Mouse (Mus musculus): ENCODE data around the gene Rock2. TPM values are rescaled to one million over a fixed set of nuclear protein-coding genes. Genes with fewer than 3 reads are reported as not detected.

Rock2 gene
- polyA plus RNA-seq (2017; shearing (Covaris generic)), result 46.1 TPM

DNA sequence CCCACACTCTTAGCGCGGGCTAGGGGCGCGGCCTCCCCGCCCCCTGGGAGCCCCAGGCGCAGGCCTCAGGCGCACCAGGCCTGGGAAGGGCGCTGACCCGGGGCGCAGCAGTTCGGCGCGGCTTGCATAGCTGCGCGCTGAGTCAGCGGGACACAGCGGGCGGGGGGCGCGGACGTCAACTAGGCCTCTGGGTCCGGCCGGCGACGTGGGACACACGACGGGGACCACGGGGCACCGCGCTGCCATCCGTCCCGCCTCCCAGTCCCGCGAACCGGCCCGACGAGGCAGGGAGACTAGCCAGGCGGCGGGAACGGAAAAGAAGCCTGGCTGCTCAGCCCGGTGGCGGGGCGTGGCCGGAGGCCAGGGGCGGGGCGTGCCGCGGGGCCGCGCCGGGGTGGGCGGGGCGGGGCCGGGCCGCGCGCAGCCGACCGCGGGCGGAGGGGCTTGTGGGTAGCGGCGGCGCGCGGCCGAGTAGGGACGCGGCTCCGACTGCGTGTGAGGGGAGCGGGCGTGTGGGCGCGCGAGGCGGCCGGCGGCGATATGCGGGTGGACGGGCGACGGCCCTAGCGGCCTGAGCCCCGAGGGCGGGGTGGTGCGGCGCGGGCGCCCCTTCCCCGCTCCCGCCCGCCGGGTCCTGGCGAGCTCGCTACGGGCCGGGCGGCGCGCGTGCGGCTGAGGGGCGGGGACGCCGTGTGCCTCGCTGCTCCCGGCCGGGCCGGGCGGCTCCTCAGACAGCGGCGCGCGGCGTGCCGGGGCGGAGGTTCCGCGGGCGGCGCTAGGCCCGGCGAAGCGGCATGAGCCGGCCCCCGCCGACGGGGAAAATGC is at the start of gene Rock2:
TSS of gene Rock2 (plus strand) at position 500 of the 825 bp plus-strand sequence.

DNA sequence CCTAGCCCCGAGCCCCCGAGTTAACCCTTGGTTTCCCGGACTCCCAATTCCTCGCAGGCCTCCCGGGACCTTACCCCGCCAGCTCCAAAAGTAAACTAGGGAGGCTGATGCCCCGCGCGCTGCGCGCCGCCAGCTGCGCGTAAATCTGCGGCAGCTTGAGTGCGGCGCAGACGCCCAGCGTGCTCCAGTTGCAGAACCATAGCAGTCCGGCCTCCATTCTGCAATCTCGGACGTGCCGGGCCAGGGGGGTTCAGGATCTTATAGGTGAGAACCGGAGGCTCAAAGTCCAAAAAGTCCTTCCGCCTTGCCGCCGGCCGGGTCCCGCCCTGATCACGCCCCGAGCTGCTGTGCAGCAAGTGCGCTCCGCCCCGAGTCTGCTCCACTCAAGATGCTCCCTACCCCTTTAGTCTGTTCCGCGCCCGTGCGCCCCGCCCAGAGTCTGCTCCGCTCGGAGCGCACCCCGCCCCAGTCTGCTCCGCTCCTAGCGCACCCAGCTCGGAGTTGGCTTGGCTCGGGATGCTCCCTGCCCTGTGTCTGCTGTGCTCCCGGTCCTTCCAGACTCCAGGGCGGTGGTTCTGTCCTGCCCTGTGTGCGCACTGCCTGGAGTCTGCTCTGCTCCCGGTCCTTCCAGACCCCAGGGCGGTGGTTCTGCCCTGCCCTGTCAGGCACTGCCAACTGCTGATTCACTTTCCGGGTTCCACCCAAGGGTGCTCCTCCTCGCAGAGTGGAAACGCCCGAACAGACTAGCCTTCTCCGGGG is 105.2 kb downstream of the Rock2 start, which contains the start of gene Pqlc3:
TSS of gene Pqlc3 (minus strand) at position 670 of the 759 bp plus-strand sequence.

GRCm38 (mm10) chr12:17011100-17011870 is 116.6 kb downstream of the Rock2 start, which contains the start of gene 2410004P03Rik:
2410004P03Rik (minus strand) TSS chr12:17011727.

Other genes starting within 250 kb of the Rock2 start
- gene Ntsr2, start 241.5 kb upstream of the Rock2 start, polyA plus RNA-seq (2017; shearing (Covaris generic)), result not detected
- 0.22 TPM for gene Greb1, start 94.0 kb upstream of the Rock2 start, polyA plus RNA-seq (2017; shearing (Covaris generic))
- 16.1 TPM for gene E2f6, start 83.9 kb upstream of the Rock2 start, polyA plus RNA-seq (2017; shearing (Covaris generic))
- 25.7 TPM for gene Pqlc3, start 105.5 kb downstream of the Rock2 start, polyA plus RNA-seq (2017; shearing (Covaris generic))
- 0.24 TPM for gene 2410004P03Rik, start 116.8 kb downstream of the Rock2 start, polyA plus RNA-seq (2017; shearing (Covaris generic))

Data from effector memory CD4-positive, alpha-beta T cell, adult 5 months (primary cell).